Mouse (Mus musculus) right cerebral cortex, postnatal 36 days (tissue): Measurements from ENCODE around the gene Arhgef6.

Source experiments
- DNase-seq, 2 experiments: peaks; one replicate each; pipeline ENCODE4 v3.0.0; 2022; ENCODE audit warnings: low spot score in 2 of 2, mixed read lengths in 1 of 2

Gene Arhgef6

DNA sequence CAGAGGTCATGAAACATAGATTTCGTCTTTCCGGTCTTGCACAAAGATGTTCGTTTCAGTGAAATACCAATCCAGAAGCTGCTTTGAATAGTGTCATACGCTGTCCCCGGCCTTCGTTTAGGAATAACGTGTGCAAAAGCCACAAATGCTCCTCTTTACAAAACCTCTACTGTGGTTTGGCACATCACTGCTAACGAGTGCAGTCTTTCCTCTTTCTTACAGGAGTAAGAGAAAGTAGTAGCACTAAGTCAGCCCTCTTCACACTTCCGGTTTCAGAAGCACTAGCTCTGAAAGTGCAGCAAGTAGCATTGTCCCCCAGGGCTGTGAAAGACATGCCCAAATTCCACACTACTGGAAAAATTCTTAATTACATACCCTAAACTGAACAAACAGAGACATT lies 142.2 kb downstream of the Arhgef6 start:
- DNase-seq, result no peak

DNA sequence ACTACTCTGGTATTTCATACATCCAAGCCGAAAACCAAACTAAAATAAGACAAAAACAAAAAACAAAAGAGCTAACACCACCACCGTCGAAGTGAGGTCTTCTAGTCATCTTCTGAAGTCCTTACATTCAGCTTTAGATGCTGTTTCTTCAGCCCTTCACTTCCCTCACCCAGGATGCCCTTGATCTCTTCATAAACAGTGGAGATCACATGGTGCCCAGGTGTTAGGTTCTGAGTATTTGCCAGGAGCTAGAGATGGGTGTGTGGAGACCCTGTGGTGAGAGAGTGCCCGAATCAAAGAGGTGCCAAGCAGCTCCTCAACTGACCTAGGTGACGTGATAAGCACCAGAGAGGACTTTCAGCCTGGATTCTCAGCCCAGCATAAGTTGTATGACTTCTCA lies 149.2 kb downstream of the Arhgef6 start:
- DNase-seq, result no peak

DNA sequence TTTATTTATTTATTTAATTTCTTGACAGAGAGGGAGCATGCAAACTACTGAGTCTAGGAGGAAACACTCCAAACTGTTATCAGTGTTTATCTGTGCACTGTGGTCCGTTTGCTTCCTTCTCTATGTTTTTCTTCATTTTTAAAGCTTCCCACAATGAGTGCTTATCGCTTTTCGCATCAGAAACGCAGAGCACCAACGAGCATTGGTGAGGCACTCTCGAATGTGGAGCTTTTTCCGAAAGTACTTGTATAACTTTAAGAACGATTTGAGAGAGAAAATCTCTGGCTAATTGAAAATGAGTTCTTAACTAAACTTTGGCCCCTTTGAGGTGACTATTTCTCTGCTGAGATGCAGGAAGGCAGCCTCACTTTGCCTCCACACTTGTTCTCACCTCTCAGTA lies 151.2 kb downstream of the Arhgef6 start:
- DNase-seq, result no peak

DNA sequence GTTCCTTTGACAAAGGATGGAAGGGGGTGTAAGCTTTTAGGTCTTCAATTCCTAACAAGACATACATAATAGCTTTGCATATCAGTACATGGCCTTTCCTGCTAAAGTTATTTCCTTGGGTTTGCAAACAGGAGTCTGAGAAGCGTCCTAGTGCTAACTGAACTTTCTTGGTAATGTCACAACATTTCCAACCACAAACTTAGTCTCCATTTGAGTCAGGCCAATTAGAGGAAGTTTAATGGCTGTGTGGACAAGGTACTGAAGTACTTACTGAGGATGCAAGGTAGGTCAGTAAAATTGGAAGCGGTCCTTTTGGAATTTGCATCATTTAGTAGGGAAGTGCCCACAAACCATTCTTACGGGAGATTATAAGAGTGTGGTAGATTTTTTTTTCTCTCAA lies 155.2 kb downstream of the Arhgef6 start:
- no peak for DNase-seq

DNA sequence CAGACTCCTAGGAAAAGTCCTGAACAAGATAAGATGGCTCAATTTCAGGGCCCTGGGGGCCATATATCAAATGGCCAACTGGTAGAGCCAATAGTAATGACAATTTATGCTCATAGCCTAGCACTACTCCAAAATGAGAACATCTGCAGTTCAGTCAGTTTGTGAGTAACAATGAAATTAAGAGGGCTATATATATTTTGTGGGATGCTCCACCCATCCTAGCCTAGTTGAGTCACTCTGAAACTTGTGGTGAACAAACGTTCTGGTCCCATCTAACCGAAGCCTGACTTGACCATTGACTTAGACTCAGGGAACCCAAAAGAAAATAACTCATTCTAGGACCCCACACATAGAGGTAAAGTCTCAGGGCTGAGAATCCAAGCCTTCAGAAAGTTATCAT lies 156.1 kb downstream of the Arhgef6 start:
- no peak for DNase-seq
